Mouse (Mus musculus) intestine, embryonic 16.5 days (tissue): ENCODE results near the gene Hoga1. TPM values are rescaled to one million over a fixed set of nuclear protein-coding genes. Genes with fewer than 3 reads are reported as not detected.

ENCODE experiments used
- ATAC-seq: fragments of 200-750 bp; cut with Nextera tagmentation; 2 replicates; pipeline ENCODE4 v1.8.0; 2017; ENCODE audit warnings: moderate TSS enrichment, moderate library complexity
- H3K27ac ChIP-seq: fragments of 300-500 bp; sonication (generic); 2 replicates; pipeline ENCODE4 v1.5.1; 2014; ENCODE audit warnings: mild to moderate bottlenecking, low read length
- H3K27me3 ChIP-seq: fragments of 300-500 bp; sonication (generic); replicated peaks from 2 replicates; pipeline ENCODE4 v1.6.1; 2014; ENCODE audit warnings: low read length, control low read depth, mixed read lengths; ENCODE audit not compliant: control insufficient read depth, insufficient read depth
- H3K36me3 ChIP-seq: fragments of 300-500 bp; sonication (generic); 2 replicates; pipeline ENCODE4 v1.6.1; 2014; ENCODE audit warnings: low read length, control low read depth; ENCODE audit not compliant: control insufficient read depth, insufficient read depth
- H3K4me1 ChIP-seq: fragments of 300-500 bp; sonication (generic); 2 replicates; pipeline ENCODE4 v1.6.1; 2014; ENCODE audit warnings: low read length, control low read depth, mixed read lengths; ENCODE audit not compliant: control insufficient read depth, insufficient read depth
- H3K4me2 ChIP-seq: fragments of 300-500 bp; sonication (generic); 2 replicates; pipeline ENCODE4 v1.6.1; 2014; ENCODE audit warnings: low read depth, low read length, control low read depth
- H3K4me3 ChIP-seq: fragments of 300-500 bp; sonication (generic); 2 replicates; pipeline ENCODE4 v1.5.1; 2014; ENCODE audit warnings: mild to moderate bottlenecking, low read length
- H3K9ac ChIP-seq: fragments of 300-500 bp; sonication (generic); 2 replicates; pipeline ENCODE4 v1.6.1; 2014; ENCODE audit warnings: low read depth, low read length
- H3K9me3 ChIP-seq: fragments of 300-500 bp; sonication (generic); 2 replicates; pipeline ENCODE4 v1.6.1; 2016; ENCODE audit warnings: low read length, control low read depth; ENCODE audit not compliant: control insufficient read depth
- WGBS: fragments of 180-500 bp; shearing (Covaris S2); extraction: QIAGEN DNeasy Blood & Tissue Kit; methylation state at CpG from one replicate; pipeline ENCODE4 v1.1.7; 2014; 5-methylcytosine and 5-hydroxymethylcytosine counted together
- polyA plus RNA-seq: library from polyadenylated mRNA; unstranded; fragments of >200 nt; fragmentation: Nextera tagmentation; extraction: Ambion mirVana; gene quantifications from 2 replicates; pipeline ENCODE4 v1.2.1, GENCODE M21; 2015

The Hoga1 gene
- polyA plus RNA-seq, 1 experiment from 2014 or later, result 2.7 TPM

DNA sequence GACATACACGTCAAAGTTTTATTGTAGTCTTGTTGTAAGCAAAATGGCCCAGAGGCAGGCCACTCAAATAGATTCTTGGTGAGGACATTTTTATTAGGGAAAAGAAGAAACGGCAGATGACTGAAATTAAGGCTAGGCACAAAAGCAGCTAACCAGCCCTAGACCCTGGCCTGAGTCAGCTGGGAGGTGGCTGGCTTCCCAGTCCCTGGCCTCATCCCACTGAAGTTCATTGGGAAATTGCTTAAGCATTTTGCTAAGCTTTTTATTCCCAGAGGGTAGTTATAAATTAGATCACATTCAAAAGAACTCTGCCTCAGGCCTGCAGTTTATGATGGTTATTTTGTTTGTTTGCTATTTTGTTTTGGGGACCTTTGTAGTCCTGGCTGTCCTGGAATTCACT lies 10.5 kb downstream of the Hoga1 start:
- Histone ChIP-seq H3K27me3 (no peaks in the 10 kb centered on the region), H3K9me3 (no peaks in the 10 kb centered on the region)

GRCm38 (mm10) chr19:42056719-42057409 lies 11.5 kb downstream of the Hoga1 start:
- H3K4me1 ChIP-seq, result 0 out of 2 replicates have a peak, but pooled peaks cover 2% of the 10 kb centered on the region
- 0 out of 2 replicates have a peak, but pooled peaks have one; percentile 52 for ATAC-seq
- no peaks in the 10 kb centered on the region for H3K9me3 ChIP-seq
- H3K4me3 ChIP-seq, result no peak overlapping the region
- no peak overlapping the region for H3K9ac ChIP-seq
- H3K27me3 ChIP-seq, result no peaks in the 10 kb centered on the region
- 72% methylated on average over 6 of the region's 6 CpGs for WGBS
- H3K4me2 ChIP-seq, result no peak overlapping the region
- H3K36me3 ChIP-seq, result no peaks in the 10 kb centered on the region
- no peak overlapping the region for H3K27ac ChIP-seq

More for the DNA sequence above, 10.5 kb downstream of the Hoga1 start:
- H3K4me2 ChIP-seq, result no peak overlapping the region
- H3K9ac ChIP-seq, result no peak overlapping the region
- 69% methylated on average over 2 of the region's 2 CpGs for WGBS
- no peaks in the 10 kb centered on the region for H3K36me3 ChIP-seq
- no peaks in the 10 kb centered on the region for H3K4me1 ChIP-seq
- no peak overlapping the region for H3K27ac ChIP-seq
- H3K4me3 ChIP-seq, result no peak overlapping the region
- no peak for ATAC-seq

DNA sequence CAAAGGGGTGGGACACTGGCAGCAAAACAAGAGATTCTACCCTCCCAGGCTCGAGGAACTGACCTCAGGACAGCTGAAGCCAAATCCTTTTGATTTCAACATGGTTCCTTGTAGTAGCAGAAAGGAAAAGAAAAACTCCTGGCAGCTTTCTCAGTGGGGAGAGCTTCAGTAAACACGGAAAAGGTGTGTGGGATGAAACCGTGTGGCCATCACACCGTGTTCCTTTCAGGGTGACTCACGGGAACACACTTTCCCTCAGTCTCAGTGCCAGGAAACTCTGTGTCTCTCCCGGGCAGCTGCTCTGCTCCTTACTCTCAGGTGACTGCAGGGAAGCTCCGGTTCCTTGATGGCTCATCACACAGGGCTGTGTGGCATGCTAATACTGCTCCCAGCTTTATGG lies 13.0 kb downstream of the Hoga1 start:
- H3K9me3 ChIP-seq, result no peaks in the 10 kb centered on the region
- H3K4me2 ChIP-seq, result no peak overlapping the region
- no peak for ATAC-seq
- H3K27ac ChIP-seq, result no peak overlapping the region
- no peak overlapping the region for H3K4me3 ChIP-seq
- H3K9ac ChIP-seq, result no peak overlapping the region
- WGBS, result 58% methylated on average over 7 of the region's 7 CpGs
- no peaks in the 10 kb centered on the region for H3K36me3 ChIP-seq
- H3K4me1 ChIP-seq, result 0 out of 2 replicates have a peak, but pooled peaks cover 2% of the 10 kb centered on the region
- no peaks in the 10 kb centered on the region for H3K27me3 ChIP-seq

DNA sequence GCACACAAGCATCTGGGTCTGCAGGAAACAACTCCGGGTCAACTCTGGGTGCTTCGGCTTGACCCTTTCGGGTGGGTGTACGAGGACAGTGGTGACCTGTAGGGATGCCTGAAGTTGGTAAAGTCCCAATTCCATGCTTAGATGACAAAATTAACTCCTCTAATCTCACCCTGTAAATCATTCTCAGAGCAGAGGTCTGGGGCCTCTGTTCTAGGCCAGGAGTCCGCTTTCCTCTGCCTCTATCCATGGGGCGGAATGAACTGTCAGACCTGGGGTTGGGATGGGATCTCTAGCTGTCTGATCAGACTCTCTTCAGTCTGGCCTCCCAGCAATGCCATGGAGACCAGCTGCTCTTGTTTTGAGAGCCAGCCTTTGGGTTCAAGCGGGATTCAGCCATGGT lies 16.0 kb downstream of the Hoga1 start:
- Histone ChIP-seq H3K4me3 (no peak overlapping the region), H3K4me2 (no peak overlapping the region), H3K36me3 (no peaks in the 10 kb centered on the region), H3K9me3 (no peaks in the 10 kb centered on the region), H3K27ac (no peak overlapping the region), H3K27me3 (no peaks in the 10 kb centered on the region), H3K9ac (no peak overlapping the region), H3K4me1 (0 out of 2 replicates have a peak, but pooled peaks cover 2% of the 10 kb centered on the region)
- 79% methylated on average over 7 of the region's 7 CpGs for WGBS
- ATAC-seq, result peak; percentile 69

- H3K27me3 ChIP-seq, result no peaks in the 10 kb centered on the region
- 79% methylated on average over 11 of the region's 11 CpGs for WGBS
- peaks cover 6% of the 10 kb centered on the region; the same call in 1 of the 2 replicates for H3K4me1 ChIP-seq
- no peaks in the 10 kb centered on the region for H3K9me3 ChIP-seq
- no peak overlapping the region for H3K27ac ChIP-seq
- ATAC-seq, result no peak
- H3K4me2 ChIP-seq, result no peak overlapping the region
- H3K4me3 ChIP-seq, result no peak overlapping the region
- no peak overlapping the region for H3K9ac ChIP-seq
- no peaks in the 10 kb centered on the region for H3K36me3 ChIP-seq
Measured at GRCm38 (mm10) chr19:42068441-42069240, 23.2 kb downstream of the Hoga1 start.

- Histone ChIP-seq H3K4me1 (peaks cover 6% of the 10 kb centered on the region; the same call in 1 of the 2 replicates), H3K9ac (no peak overlapping the region), H3K4me2 (no peak overlapping the region), H3K27me3 (no peaks in the 10 kb centered on the region), H3K4me3 (no peak overlapping the region), H3K36me3 (no peaks in the 10 kb centered on the region), H3K9me3 (no peaks in the 10 kb centered on the region), H3K27ac (no peak overlapping the region)
- ATAC-seq, result no peak
- WGBS, result 54% methylated on average over 6 of the region's 6 CpGs
Measured at GRCm38 (mm10) chr19:42069241-42069525, 23.8 kb downstream of the Hoga1 start.

- Histone ChIP-seq H3K27me3 (no peaks in the 10 kb centered on the region), H3K4me1 (peaks cover 6% of the 10 kb centered on the region; the same call in 1 of the 2 replicates), H3K4me3 (no peak overlapping the region), H3K9me3 (no peaks in the 10 kb centered on the region), H3K36me3 (no peaks in the 10 kb centered on the region), H3K27ac (no peak overlapping the region), H3K9ac (no peak overlapping the region), H3K4me2 (no peak overlapping the region)
- WGBS, result 78% methylated on average over 7 of the region's 7 CpGs
- ATAC-seq, result no peak
Measured at GRCm38 (mm10) chr19:42071221-42071620, 25.8 kb downstream of the Hoga1 start.

DNA sequence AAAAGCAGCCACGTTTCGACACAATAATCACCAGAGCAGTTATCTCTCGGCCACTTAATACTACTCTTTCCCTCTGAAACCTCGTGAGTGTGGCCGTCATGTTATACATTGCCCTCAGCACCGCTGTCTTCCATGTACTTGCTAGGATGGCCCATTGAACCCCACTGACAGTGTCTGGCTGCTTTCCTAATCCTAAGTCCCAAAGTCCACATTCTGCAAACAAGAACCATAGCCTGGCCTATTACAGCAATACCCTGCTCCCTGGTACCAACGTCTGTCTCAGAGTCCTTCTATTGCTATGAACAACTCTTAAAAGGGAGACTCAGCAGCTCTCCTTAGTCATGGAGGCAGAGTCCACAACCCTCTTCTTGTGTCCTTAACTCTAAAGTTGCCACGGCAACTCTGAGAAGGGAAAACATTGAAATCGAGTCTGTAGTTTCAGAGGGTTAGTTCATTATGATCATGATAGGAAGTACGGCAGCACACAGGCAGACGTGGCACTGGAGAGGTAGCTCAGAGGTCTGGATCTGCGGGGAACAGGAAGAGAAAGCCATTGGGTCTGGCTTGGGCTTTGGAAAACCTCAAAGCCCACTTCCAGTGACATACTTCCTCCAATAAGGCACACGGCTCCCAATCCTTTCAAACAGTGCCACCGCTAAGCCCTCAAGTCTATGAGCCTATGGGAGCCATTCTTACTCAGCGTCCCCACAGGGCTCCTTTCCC lies 26.6 kb downstream of the Hoga1 start:
- no peaks in the 10 kb centered on the region for H3K9me3 ChIP-seq
- no peaks in the 10 kb centered on the region for H3K36me3 ChIP-seq
- H3K27me3 ChIP-seq, result no peaks in the 10 kb centered on the region
- no peak overlapping the region for H3K4me2 ChIP-seq
- H3K9ac ChIP-seq, result no peak overlapping the region
- WGBS, result 69% methylated on average over 15 of the region's 15 CpGs
- H3K27ac ChIP-seq, result peak overlapping the region; percentile 65
- no peak overlapping the region for H3K4me3 ChIP-seq
- peaks cover 6% of the 10 kb centered on the region; the same call in 1 of the 2 replicates for H3K4me1 ChIP-seq
- ATAC-seq, result peak; percentile 91

GRCm38 (mm10) chr19:42072802-42073201 lies 27.4 kb downstream of the Hoga1 start:
- H3K4me3 ChIP-seq, result no peak overlapping the region
- peak overlapping the region; percentile 65; the same call in 1 of the 2 replicates for H3K27ac ChIP-seq
- H3K9me3 ChIP-seq, result no peaks in the 10 kb centered on the region
- H3K27me3 ChIP-seq, result no peaks in the 10 kb centered on the region
- no peaks in the 10 kb centered on the region for H3K36me3 ChIP-seq
- H3K4me2 ChIP-seq, result no peak overlapping the region
- WGBS, result 77% methylated on average over 7 of the region's 7 CpGs
- ATAC-seq, result no peak
- H3K4me1 ChIP-seq, result peaks cover 6% of the 10 kb centered on the region; the same call in 1 of the 2 replicates
- no peak overlapping the region for H3K9ac ChIP-seq
